Mouse (Mus musculus): ENCODE results near the gene Acot2. TPM values are rescaled to one million over a fixed set of nuclear protein-coding genes. Genes with fewer than 3 reads are reported as not detected.
"Not testable (repeated sequence)": the region's sequence is repeated elsewhere in the genome, so short reads cannot be mapped to it uniquely, and the experiment has no call there.

The Acot2 gene
- total RNA-seq, 1 experiment: 3.7 TPM

DNA sequence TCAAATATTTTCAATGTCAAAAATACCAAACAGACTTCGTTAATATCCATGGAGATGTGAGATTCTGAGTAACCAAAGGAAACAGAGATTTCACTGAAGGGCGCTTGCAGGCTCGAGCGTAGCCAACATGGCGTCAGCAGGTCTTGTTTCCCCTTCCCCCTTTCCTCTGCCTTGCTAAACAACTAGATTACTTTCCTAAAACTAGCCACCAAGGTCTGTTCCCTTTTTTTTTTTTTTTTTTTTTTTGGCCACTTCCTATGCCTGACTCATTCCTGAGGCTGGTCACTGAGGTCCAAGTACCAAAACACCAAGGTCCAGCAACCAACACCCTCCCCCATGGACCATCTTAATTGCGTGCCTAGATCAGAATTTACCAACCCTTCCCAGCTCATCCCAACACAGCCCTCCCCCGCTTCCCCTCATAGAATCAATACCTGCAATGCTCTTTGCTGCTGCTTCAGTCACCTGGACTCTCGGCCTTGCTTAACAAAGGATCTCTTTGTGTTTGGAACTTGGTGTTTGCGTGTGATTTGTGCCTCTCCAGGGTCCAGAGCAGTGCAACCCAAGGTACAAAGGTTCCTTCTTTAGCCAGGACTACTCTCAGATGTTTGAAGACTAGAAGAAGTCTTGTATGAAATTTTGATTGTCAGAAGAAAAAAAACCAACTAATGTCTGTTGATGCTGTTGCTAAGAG, 35.5 kb downstream of the Acot2 start:
- Histone ChIP-seq H3K9me3 (ENCODE audit: control insufficient read depth, insufficient read depth, low read depth, low read length) (no peaks in the 10 kb centered on the region; the same call in 1 of the 2 replicates), H3K9ac (ENCODE audit: insufficient read depth, low read depth, low read length, poor library complexity, severe bottlenecking) (no peak overlapping the region), H3K4me1 (ENCODE audit: control insufficient read depth in 2 of 2, insufficient read depth in 2 of 2, low read length in 2 of 2, poor library complexity in 1 of 2) (no peaks in the 10 kb centered on the region), H3K36me3 (ENCODE audit: control insufficient read depth, insufficient read depth, low read length, poor library complexity, severe bottlenecking) (no peaks in the 10 kb centered on the region), H3K4me3 (ENCODE audit: insufficient read depth in 1 of 2, low read depth in 1 of 2, low read length in 2 of 2, poor library complexity in 1 of 2, severe bottlenecking in 1 of 2) (no peak overlapping the region), H3K27ac (ENCODE audit: insufficient read depth, low read depth, low read length, poor library complexity, severe bottlenecking) (no peak overlapping the region)
- no peak for TF ChIP-seq ZC3H11A (IDR thresholded peaks at IDR 0.05; ENCODE audit: borderline replicate concordance, low read depth, low read length)
- no peak for TF ChIP-seq ZNF384 (IDR thresholded peaks at IDR 0.05; ENCODE audit: low read depth, low read length)
- no peak for TF ChIP-seq HCFC1 (IDR thresholded peaks at IDR 0.05; ENCODE audit: borderline replicate concordance, insufficient read depth, low read length)
- no peak for TF ChIP-seq MAFK (IDR thresholded peaks at IDR 0.05; ENCODE audit: insufficient read depth, low read depth, low read length)
- no peak for TF ChIP-seq CHD2 (IDR thresholded peaks at IDR 0.05; ENCODE audit: low read depth, low read length)
- no peak for DNase-seq (ENCODE audit: low read depth, low spot score)
- in situ Hi-C loops (cut with MboI; ENCODE audit: low sequenced_read_pairs in 2 of 2, unreplicated experiment in 2 of 2): no loop called here

DNA sequence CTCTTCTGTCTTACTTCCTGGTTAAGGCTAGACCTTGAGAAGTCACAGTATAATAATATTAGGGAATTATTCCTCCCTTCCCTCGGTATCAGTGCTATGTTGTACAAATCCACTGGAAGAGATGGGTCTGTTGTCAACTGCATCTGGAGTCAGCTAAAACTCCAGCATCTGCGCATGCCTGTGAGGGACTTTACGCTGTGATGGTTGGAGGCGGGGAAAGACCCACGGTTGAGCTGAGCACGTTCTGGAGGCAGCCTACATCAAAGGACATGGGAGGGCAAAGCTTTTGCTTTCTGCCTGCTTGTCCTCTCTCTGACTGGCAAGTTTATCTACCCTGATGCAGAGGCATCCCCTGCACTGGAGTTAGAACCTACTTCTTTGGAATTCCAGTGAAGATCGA, 38.2 kb downstream of the Acot2 start:
- Histone ChIP-seq H3K36me3 (ENCODE audit: control insufficient read depth, insufficient read depth, low read length, poor library complexity, severe bottlenecking) (no peaks in the 10 kb centered on the region), H3K4me1 (ENCODE audit: control insufficient read depth in 2 of 2, insufficient read depth in 2 of 2, low read length in 2 of 2, poor library complexity in 1 of 2) (no peaks in the 10 kb centered on the region), H3K9me3 (ENCODE audit: control insufficient read depth, insufficient read depth, low read depth, low read length) (peaks cover 4% of the 10 kb centered on the region; the same call in 1 of the 2 replicates), H3K9ac (ENCODE audit: insufficient read depth, low read depth, low read length, poor library complexity, severe bottlenecking) (no peak overlapping the region), H3K4me3 (ENCODE audit: insufficient read depth in 1 of 2, low read depth in 1 of 2, low read length in 2 of 2, poor library complexity in 1 of 2, severe bottlenecking in 1 of 2) (no peak overlapping the region), H3K27ac (ENCODE audit: insufficient read depth, low read depth, low read length, poor library complexity, severe bottlenecking) (no peak overlapping the region)
- in situ Hi-C loops (cut with MboI; ENCODE audit: low sequenced_read_pairs in 2 of 2, unreplicated experiment in 2 of 2): no loop called here
- TF ChIP-seq ZC3H11A (IDR thresholded peaks at IDR 0.05; ENCODE audit: borderline replicate concordance, low read depth, low read length) (no peak), HCFC1 (IDR thresholded peaks at IDR 0.05; ENCODE audit: borderline replicate concordance, insufficient read depth, low read length) (no peak), CHD2 (IDR thresholded peaks at IDR 0.05; ENCODE audit: low read depth, low read length) (no peak), ZNF384 (IDR thresholded peaks at IDR 0.05; ENCODE audit: low read depth, low read length) (no peak), MAFK (IDR thresholded peaks at IDR 0.05; ENCODE audit: insufficient read depth, low read depth, low read length) (no peak)
- no peak for DNase-seq (ENCODE audit: low read depth, low spot score)

DNA sequence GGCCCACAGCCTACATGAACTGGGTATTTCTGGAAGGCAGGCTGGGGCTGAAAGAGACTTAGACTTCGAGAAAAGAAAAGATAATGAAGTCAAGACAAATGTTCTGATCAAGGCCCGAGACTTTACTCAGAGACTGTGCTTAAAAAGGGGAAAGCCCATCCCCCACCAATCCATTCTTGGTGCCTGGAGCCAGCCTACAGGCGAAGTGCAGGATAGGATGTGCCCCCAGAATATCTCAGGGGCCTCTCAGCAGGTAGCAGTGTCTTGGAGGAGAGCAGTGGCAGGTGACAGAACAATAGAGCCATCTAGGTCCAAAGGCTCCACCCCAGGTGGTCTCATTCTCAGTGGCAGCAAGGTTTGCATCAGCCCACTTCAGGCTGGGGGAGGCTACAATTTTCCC, 40.7 kb downstream of the Acot2 start:
- H3K4me3 ChIP-seq (ENCODE audit: insufficient read depth in 1 of 2, low read depth in 1 of 2, low read length in 2 of 2, poor library complexity in 1 of 2, severe bottlenecking in 1 of 2); H3K9ac ChIP-seq (ENCODE audit: insufficient read depth, low read depth, low read length, poor library complexity, severe bottlenecking); H3K9me3 ChIP-seq (ENCODE audit: control insufficient read depth, insufficient read depth, low read depth, low read length); H3K4me1 ChIP-seq (ENCODE audit: control insufficient read depth in 2 of 2, insufficient read depth in 2 of 2, low read length in 2 of 2, poor library complexity in 1 of 2); DNase-seq (ENCODE audit: low read depth, low spot score); in situ Hi-C loops (cut with MboI; ENCODE audit: low sequenced_read_pairs in 2 of 2, unreplicated experiment in 2 of 2); H3K36me3 ChIP-seq (ENCODE audit: control insufficient read depth, insufficient read depth, low read length, poor library complexity, severe bottlenecking): not testable (repeated sequence)
- peak overlapping the region; percentile 44 for H3K27ac ChIP-seq (ENCODE audit: insufficient read depth, low read depth, low read length, poor library complexity, severe bottlenecking)

DNA sequence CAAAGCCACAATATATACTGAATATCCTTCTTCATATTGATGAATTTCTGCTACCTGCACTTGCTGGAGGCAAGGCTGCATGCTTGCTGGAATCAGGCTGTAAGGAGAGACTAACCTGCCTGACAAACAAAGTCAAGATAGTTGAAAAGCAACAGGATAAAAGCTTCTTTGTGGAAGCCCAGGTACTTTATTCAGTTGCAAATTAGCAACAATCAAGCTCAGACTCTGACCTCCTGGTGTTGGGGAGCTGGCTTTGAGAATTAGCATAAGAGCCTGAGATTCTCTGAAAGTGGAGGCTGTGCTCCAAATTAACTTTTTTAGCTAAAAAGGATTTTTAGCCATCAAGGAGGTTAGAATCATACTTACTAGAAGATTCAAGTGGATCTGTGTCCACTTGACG, 41.4 kb downstream of the Acot2 start:
- H3K4me3 ChIP-seq (ENCODE audit: insufficient read depth in 1 of 2, low read depth in 1 of 2, low read length in 2 of 2, poor library complexity in 1 of 2, severe bottlenecking in 1 of 2); H3K4me1 ChIP-seq (ENCODE audit: control insufficient read depth in 2 of 2, insufficient read depth in 2 of 2, low read length in 2 of 2, poor library complexity in 1 of 2); H3K27ac ChIP-seq (ENCODE audit: insufficient read depth, low read depth, low read length, poor library complexity, severe bottlenecking); H3K36me3 ChIP-seq (ENCODE audit: control insufficient read depth, insufficient read depth, low read length, poor library complexity, severe bottlenecking); in situ Hi-C loops (cut with MboI; ENCODE audit: low sequenced_read_pairs in 2 of 2, unreplicated experiment in 2 of 2); H3K9ac ChIP-seq (ENCODE audit: insufficient read depth, low read depth, low read length, poor library complexity, severe bottlenecking); DNase-seq (ENCODE audit: low read depth, low spot score); H3K9me3 ChIP-seq (ENCODE audit: control insufficient read depth, insufficient read depth, low read depth, low read length): not testable (repeated sequence)

DNA sequence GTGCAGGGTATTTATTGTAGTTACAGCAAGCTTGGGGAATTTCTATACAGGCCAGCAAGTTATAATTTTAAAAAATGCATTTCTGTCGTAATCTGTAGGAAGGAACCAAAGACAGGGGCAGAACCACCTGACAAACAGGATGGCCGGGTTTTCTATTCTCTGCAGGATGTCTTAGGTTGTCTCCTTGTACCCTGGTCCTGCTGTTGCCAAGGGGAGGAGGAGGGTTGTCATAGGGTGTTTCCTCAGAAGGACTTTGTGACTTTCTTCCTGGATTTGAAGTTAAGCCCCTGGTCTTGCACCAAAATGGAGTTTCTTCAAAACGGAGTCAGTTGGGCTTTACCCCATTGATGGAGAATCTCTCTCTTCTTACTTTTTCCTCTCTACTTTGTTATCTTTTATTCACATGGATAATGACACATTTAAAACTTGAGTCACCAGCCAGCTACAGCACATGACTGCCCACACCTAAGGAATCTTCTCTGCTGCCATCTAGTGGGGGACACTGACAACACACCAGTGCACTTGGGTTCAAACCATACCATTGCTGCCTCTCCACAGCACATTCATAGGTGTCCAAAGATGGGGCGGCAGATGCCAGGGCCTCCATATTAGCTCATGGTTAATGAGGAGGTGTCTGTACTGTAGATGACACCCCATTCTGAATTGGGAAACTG, 43.1 kb downstream of the Acot2 start:
- Histone ChIP-seq H3K9me3 (ENCODE audit: control insufficient read depth, insufficient read depth, low read depth, low read length) (0 out of 2 replicates have a peak, but pooled peaks cover 4% of the 10 kb centered on the region), H3K27ac (ENCODE audit: insufficient read depth, low read depth, low read length, poor library complexity, severe bottlenecking) (no peak overlapping the region), H3K4me1 (ENCODE audit: control insufficient read depth in 2 of 2, insufficient read depth in 2 of 2, low read length in 2 of 2, poor library complexity in 1 of 2) (no peaks in the 10 kb centered on the region; a peak in 1 of 4 replicates), H3K4me3 (ENCODE audit: insufficient read depth in 1 of 2, low read depth in 1 of 2, low read length in 2 of 2, poor library complexity in 1 of 2, severe bottlenecking in 1 of 2) (no peak overlapping the region), H3K36me3 (ENCODE audit: control insufficient read depth, insufficient read depth, low read length, poor library complexity, severe bottlenecking) (no peaks in the 10 kb centered on the region), H3K9ac (ENCODE audit: insufficient read depth, low read depth, low read length, poor library complexity, severe bottlenecking) (no peak overlapping the region)
- DNase-seq (ENCODE audit: low read depth, low spot score): no peak
- no peak for TF ChIP-seq ZC3H11A (IDR thresholded peaks at IDR 0.05; ENCODE audit: borderline replicate concordance, low read depth, low read length)
- TF ChIP-seq ZNF384 (IDR thresholded peaks at IDR 0.05; ENCODE audit: low read depth, low read length): no peak
- TF ChIP-seq CHD2 (IDR thresholded peaks at IDR 0.05; ENCODE audit: low read depth, low read length): no peak
- TF ChIP-seq HCFC1 (IDR thresholded peaks at IDR 0.05; ENCODE audit: borderline replicate concordance, insufficient read depth, low read length): no peak
- TF ChIP-seq MAFK (IDR thresholded peaks at IDR 0.05; ENCODE audit: insufficient read depth, low read depth, low read length): no peak
- in situ Hi-C loops (cut with MboI; ENCODE audit: low sequenced_read_pairs in 2 of 2, unreplicated experiment in 2 of 2): no loop called here
